Mouse (Mus musculus) kidney, postnatal 0 days (tissue): Measurements from ENCODE around the gene Gnpda2. TPM values are rescaled to one million over a fixed set of nuclear protein-coding genes. Genes with fewer than 3 reads are reported as not detected.

Experiments
- ATAC-seq: fragments of 200-750 bp; cut with Nextera tagmentation; replicated peaks from 2 replicates; pipeline ENCODE4 v1.8.0; 2017; ENCODE audit warnings: low read depth, moderate number of reproducible peaks, moderate TSS enrichment, moderate library complexity; ENCODE audit not compliant: low FRiP score
- DNase-seq: peaks from one replicate; pipeline ENCODE4 v3.0.0-alpha.2; 2016; ENCODE audit warnings: low spot score
- H3K27ac ChIP-seq: fragments of 300-500 bp; sonication (generic); 2 replicates; pipeline ENCODE4 v1.5.1; 2014; ENCODE audit warnings: mild to moderate bottlenecking
- H3K27me3 ChIP-seq: fragments of 300-500 bp; sonication (generic); 2 replicates; pipeline ENCODE4 v1.6.1; 2014; ENCODE audit warnings: low read length, mixed read lengths; ENCODE audit not compliant: insufficient read depth
- H3K36me3 ChIP-seq: fragments of 300-500 bp; sonication (generic); 2 replicates; pipeline ENCODE4 v1.6.1; 2014; ENCODE audit warnings: low read length, mixed read lengths; ENCODE audit not compliant: insufficient read depth
- H3K4me1 ChIP-seq: fragments of 300-500 bp; sonication (generic); replicated peaks from 2 replicates; pipeline ENCODE4 v1.6.1; 2014; ENCODE audit warnings: antibody characterized with exemption, low read length, mixed read lengths; ENCODE audit not compliant: insufficient read depth
- H3K4me2 ChIP-seq: fragments of 300-500 bp; sonication (generic); 2 replicates; pipeline ENCODE4 v1.6.1; 2014; ENCODE audit warnings: mild to moderate bottlenecking, low read length, moderate library complexity, mixed read lengths
- H3K4me3 ChIP-seq: fragments of 300-500 bp; sonication (generic); replicated peaks from 2 replicates; pipeline ENCODE4 v1.5.1; 2014; ENCODE audit warnings: low read depth, low read length
- H3K9ac ChIP-seq: fragments of 300-500 bp; sonication (generic); 2 replicates; pipeline ENCODE4 v1.6.1; 2014; ENCODE audit warnings: low read depth, low read length
- H3K9me3 ChIP-seq: fragments of 300-500 bp; sonication (generic); replicated peaks from 2 replicates; pipeline ENCODE4 v1.6.1; 2016; ENCODE audit warnings: low read length, inconsistent platforms, mixed read lengths
- CTCF ChIP-seq: IDR thresholded peaks from 2 replicates; pipeline ENCODE4 v1.5.1; 2016; ENCODE audit warnings: antibody characterized with exemption, low read depth, mild to moderate bottlenecking, moderate library complexity
- WGBS: fragments of 180-500 bp; shearing (Covaris S2); extraction: QIAGEN DNeasy Blood & Tissue Kit; methylation state at CpG from one replicate; pipeline ENCODE4 v1.1.7; 2014; 5-methylcytosine and 5-hydroxymethylcytosine counted together
- polyA plus RNA-seq: library from polyadenylated mRNA; unstranded; fragments of >200 nt; fragmentation: Nextera tagmentation; extraction: Ambion mirVana; gene quantifications from 2 replicates; pipeline ENCODE4 v1.2.1, GENCODE M21; 2015

Gene Gnpda2
- polyA plus RNA-seq, 1 experiment from 2014 or later: 84.5 TPM

DNA sequence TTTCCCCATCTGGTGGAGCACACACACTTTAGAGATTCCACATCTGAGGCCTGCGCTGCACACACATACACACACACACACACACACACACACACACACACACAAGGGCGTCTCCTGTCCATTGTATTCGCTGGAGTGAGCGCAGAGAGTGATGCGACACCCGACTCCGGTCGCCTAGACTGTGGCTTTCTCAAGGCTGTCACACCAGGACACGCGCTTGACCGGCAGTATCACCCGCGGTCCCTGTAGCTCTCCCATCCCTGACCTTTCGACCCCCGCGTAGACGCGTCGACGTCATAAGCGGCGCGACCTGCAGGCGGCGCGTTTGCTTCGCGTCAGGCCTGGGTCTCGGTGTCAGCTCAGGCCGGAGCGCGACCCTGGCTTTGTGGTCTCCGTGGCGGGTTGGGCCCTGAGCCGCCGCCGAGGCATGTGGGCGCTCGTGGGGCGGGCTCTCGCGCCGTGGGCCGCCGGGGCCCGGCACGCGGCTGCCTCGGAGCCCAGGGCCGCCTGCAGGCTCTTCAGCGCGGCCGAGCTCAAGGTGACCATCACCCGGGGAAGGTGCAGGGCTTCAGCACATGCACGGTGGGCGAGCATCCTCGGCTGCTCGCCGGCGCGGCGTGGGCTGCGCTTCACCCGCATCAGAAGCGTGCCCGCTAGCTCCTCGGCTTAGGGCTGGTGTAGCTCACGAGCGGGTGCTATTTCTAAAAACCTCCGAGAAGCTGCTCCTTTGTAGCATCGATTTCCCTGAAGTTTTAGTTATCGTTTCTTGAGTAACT lies 35.3 kb downstream of the Gnpda2 start, which contains the start of gene Guf1:
Gene Guf1, plus strand, starts transcription at position 296 of the 776 bp plus-strand sequence.
- peaks cover 7% of the 10 kb centered on the region; the same call in 1 of the 2 replicates for H3K36me3 ChIP-seq
- no peaks in the 10 kb centered on the region for H3K27me3 ChIP-seq
- no peaks in the 10 kb centered on the region for H3K9me3 ChIP-seq
- peak within 1 kb of the TSS; percentile 76 for H3K4me3 ChIP-seq
- under 1% methylated on average over 72 of the region's 72 CpGs for WGBS
- peak within 1 kb of the TSS; percentile 83 for H3K27ac ChIP-seq
- ATAC-seq (peak; percentile 97), DNase-seq (peak; percentile 91)
- TF ChIP-seq CTCF: peak; percentile 45; the same call in 1 of the 2 replicates
- peak within 1 kb of the TSS; percentile 87 for H3K9ac ChIP-seq
- H3K4me1 ChIP-seq: 0 out of 2 replicates have a peak, but pooled peaks cover 6% of the 10 kb centered on the region
- H3K4me2 ChIP-seq: peak within 1 kb of the TSS; percentile 67

- 65% methylated on average over 4 of the region's 4 CpGs for WGBS
- ATAC-seq: no peak
- no peaks in the 10 kb centered on the region for H3K9me3 ChIP-seq
- no peaks in the 10 kb centered on the region for H3K4me1 ChIP-seq
- no peak within 1 kb of the TSS for H3K27ac ChIP-seq
- no peak for TF ChIP-seq CTCF
- H3K27me3 ChIP-seq: no peaks in the 10 kb centered on the region
- DNase-seq: no peak
- no peak within 1 kb of the TSS for H3K4me3 ChIP-seq
- H3K4me2 ChIP-seq: no peak within 1 kb of the TSS
- no peaks in the 10 kb centered on the region for H3K36me3 ChIP-seq
- no peak within 1 kb of the TSS for H3K9ac ChIP-seq
Observed at GRCm38 (mm10) chr5:69542489-69542888, 49.7 kb downstream of the Gnpda2 start, which contains the start of gene Yipf7. Yipf7 (minus strand) TSS chr5:69542648.

DNA sequence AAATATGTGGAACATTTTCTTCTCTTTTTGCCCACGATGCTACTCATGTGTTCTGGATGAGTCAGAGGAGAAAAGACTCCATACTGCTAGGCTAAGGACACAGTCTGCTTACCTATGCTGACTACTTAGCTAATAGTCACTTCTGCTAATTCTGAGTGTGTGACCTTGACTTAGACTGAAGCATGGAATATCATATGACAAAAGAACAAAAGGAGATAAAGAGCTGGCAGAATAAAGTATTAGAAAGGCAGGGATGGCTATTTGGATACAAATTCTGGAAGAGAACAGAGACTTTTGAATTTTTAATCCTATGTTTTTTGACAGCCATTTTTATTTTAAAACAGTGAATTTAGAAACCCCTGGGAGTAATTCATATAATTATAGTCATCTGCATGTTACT lies 50.5 kb downstream of the Gnpda2 start:
- ATAC-seq (no peak), DNase-seq (no peak)
- Histone ChIP-seq H3K27me3 (no peaks in the 10 kb centered on the region), H3K4me1 (no peaks in the 10 kb centered on the region), H3K4me3 (no peak overlapping the region), H3K4me2 (no peak overlapping the region), H3K36me3 (no peaks in the 10 kb centered on the region), H3K27ac (no peak overlapping the region), H3K9me3 (no peaks in the 10 kb centered on the region), H3K9ac (no peak overlapping the region)
- 74% methylated on average over 1 of the region's 1 CpGs for WGBS
- no peak for TF ChIP-seq CTCF

DNA sequence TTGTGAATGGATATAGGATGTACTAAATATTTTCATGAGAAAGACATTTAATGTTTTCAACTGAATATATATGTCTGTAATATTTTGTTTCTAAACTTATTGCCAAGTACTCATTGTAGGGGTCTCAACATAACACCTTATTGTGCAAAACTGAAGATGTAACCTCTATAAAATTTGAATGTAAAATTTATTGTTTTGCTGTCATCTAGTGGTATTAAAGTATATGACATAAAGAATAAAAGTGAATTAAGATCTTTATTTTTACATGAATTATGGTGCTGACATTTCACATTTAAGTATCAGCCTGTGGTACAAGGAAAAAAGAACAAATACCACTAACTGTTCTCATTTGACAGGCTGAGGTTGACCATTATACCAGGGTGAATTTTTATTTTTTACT lies 68.2 kb downstream of the Gnpda2 start:
- ATAC-seq: no peak
- no peak for TF ChIP-seq CTCF

More for the DNA sequence above, 68.2 kb downstream of the Gnpda2 start:
- Histone ChIP-seq H3K9me3 (no peaks in the 10 kb centered on the region), H3K36me3 (no peaks in the 10 kb centered on the region), H3K4me2 (no peak overlapping the region), H3K4me3 (no peak overlapping the region), H3K27ac (no peak overlapping the region), H3K4me1 (no peaks in the 10 kb centered on the region), H3K9ac (no peak overlapping the region), H3K27me3 (no peaks in the 10 kb centered on the region)
- DNase-seq: no peak

Other genes with a start within 250 kb of the Gnpda2 start
- not detected in 2 replicates for gene Yipf7, start 49.7 kb downstream of the Gnpda2 start, polyA plus RNA-seq
- gene Guf1, start 35.4 kb downstream of the Gnpda2 start, polyA plus RNA-seq: 34.8 and 35.6 TPM in 2 replicates